Mouse (Mus musculus): ENCODE data around the gene Mturn. TPM values are rescaled to one million over a fixed set of nuclear protein-coding genes. Genes with fewer than 3 reads are reported as not detected.

The Mturn gene
- polyA plus RNA-seq, 1 experiment: 1.4 TPM

GRCm38 (mm10) chr6:54686946-54687737, 5.7 kb downstream of the Mturn start:
- Histone ChIP-seq H3K27me3 (ENCODE audit: control insufficient read depth, insufficient read depth, insufficient read length) (no peaks in the 10 kb centered on the region), H3K79me2 (ENCODE audit: control insufficient read depth, insufficient read depth) (no peaks in the 10 kb centered on the region), H3K4me3 (no peak overlapping the region), H3ac (ENCODE audit: control insufficient read depth, insufficient read length) (no peak overlapping the region), H3K36me3 (ENCODE audit: control insufficient read depth, insufficient read depth) (no peaks in the 10 kb centered on the region), H3K4me2 (ENCODE audit: low read depth) (no peak overlapping the region)
- no peak for TF ChIP-seq MYOG (IDR thresholded peaks at IDR 0.05; ENCODE audit: control insufficient read depth in 1 of 3, insufficient read depth in 1 of 3, insufficient read length in 2 of 3, low read depth in 2 of 3)
- no peak for TF ChIP-seq MYOD1 (IDR thresholded peaks at IDR 0.05; ENCODE audit: control insufficient read depth in 1 of 3, insufficient read length in 2 of 3, low read depth in 2 of 3)
- no peak for TF ChIP-seq TCF3 (IDR thresholded peaks at IDR 0.05; ENCODE audit: insufficient read length, low read depth)
- no peak for TF ChIP-seq SRF (IDR thresholded peaks at IDR 0.05; ENCODE audit: control insufficient read depth, insufficient read length, low read depth)
- TF ChIP-seq E2F4 (IDR thresholded peaks at IDR 0.05; ENCODE audit: insufficient read depth): no peak
- TF ChIP-seq POLR2AphosphoS2 (IDR thresholded peaks at IDR 0.05; ENCODE audit: insufficient read length, low read depth): no peak
- no peak for TF ChIP-seq CEBPB (IDR thresholded peaks at IDR 0.05; ENCODE audit: insufficient read depth, poor library complexity, severe bottlenecking)
- TF ChIP-seq REST (IDR thresholded peaks at IDR 0.05; ENCODE audit: insufficient read depth, insufficient read length): no peak
- no peak for TF ChIP-seq POLR2A (IDR thresholded peaks at IDR 0.05; ENCODE audit: insufficient read length, low read depth)
- TF ChIP-seq MAX (IDR thresholded peaks at IDR 0.05; ENCODE audit: low read depth): no peak
- TF ChIP-seq TCF12 (IDR thresholded peaks at IDR 0.05; ENCODE audit: insufficient read depth, poor library complexity, severe bottlenecking): no peak

GRCm38 (mm10) chr6:54688467-54689323, 7.3 kb downstream of the Mturn start:
- Histone ChIP-seq H3K36me3 (ENCODE audit: control insufficient read depth, insufficient read depth) (no peaks in the 10 kb centered on the region), H3K4me3 (no peak overlapping the region), H3K79me2 (ENCODE audit: control insufficient read depth, insufficient read depth) (no peaks in the 10 kb centered on the region), H3ac (ENCODE audit: control insufficient read depth, insufficient read length) (no peak overlapping the region), H3K27me3 (ENCODE audit: control insufficient read depth, insufficient read depth, insufficient read length) (no peaks in the 10 kb centered on the region), H3K4me2 (ENCODE audit: low read depth) (no peak overlapping the region)
- TF ChIP-seq CEBPB (IDR thresholded peaks at IDR 0.05; ENCODE audit: insufficient read depth, poor library complexity, severe bottlenecking): no peak
- TF ChIP-seq MAX (IDR thresholded peaks at IDR 0.05; ENCODE audit: low read depth): no peak
- TF ChIP-seq TCF12 (IDR thresholded peaks at IDR 0.05; ENCODE audit: insufficient read depth, poor library complexity, severe bottlenecking): no peak
- TF ChIP-seq POLR2A (IDR thresholded peaks at IDR 0.05; ENCODE audit: insufficient read length, low read depth): no peak
- TF ChIP-seq TCF3 (IDR thresholded peaks at IDR 0.05; ENCODE audit: insufficient read length, low read depth): no peak
- no peak for TF ChIP-seq POLR2AphosphoS2 (IDR thresholded peaks at IDR 0.05; ENCODE audit: insufficient read length, low read depth)
- TF ChIP-seq E2F4 (IDR thresholded peaks at IDR 0.05; ENCODE audit: insufficient read depth): no peak
- no peak for TF ChIP-seq USF1 (IDR thresholded peaks at IDR 0.05; ENCODE audit: low read depth)
- TF ChIP-seq SRF (IDR thresholded peaks at IDR 0.05; ENCODE audit: control insufficient read depth, insufficient read length, low read depth): no peak
- no peak for TF ChIP-seq MYOD1 (IDR thresholded peaks at IDR 0.05; ENCODE audit: control insufficient read depth in 1 of 3, insufficient read length in 2 of 3, low read depth in 2 of 3)

DNA sequence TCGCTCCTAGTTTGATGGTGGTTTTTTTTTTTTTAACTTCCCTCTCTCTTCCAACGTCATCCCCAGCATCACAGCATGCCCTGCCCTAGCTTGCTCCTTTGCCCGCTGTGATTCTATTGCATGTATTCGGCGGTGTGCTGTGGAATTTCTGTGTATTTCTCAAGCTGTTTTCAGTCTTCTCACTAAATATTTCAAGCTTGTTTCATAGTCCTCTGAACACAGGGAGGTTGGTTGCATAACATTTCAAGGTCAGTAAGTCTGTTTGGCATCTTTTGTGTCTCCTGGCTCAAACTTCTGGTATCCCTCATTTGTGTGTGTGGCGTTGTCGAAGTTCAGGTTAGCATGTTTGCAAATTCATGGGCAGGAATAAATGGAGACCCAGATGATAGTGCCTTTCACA, 8.3 kb downstream of the Mturn start:
- Histone ChIP-seq H3K4me2 (ENCODE audit: low read depth) (no peak overlapping the region), H3ac (ENCODE audit: control insufficient read depth, insufficient read length) (no peak overlapping the region), H3K4me3 (no peak overlapping the region), H3K79me2 (ENCODE audit: control insufficient read depth, insufficient read depth) (no peaks in the 10 kb centered on the region), H3K36me3 (ENCODE audit: control insufficient read depth, insufficient read depth) (no peaks in the 10 kb centered on the region), H3K27me3 (ENCODE audit: control insufficient read depth, insufficient read depth, insufficient read length) (no peaks in the 10 kb centered on the region)
- TF ChIP-seq POLR2A (IDR thresholded peaks at IDR 0.05; ENCODE audit: insufficient read length, low read depth): no peak
- TF ChIP-seq E2F4 (IDR thresholded peaks at IDR 0.05; ENCODE audit: insufficient read depth): no peak
- no peak for TF ChIP-seq TCF12 (IDR thresholded peaks at IDR 0.05; ENCODE audit: insufficient read depth, poor library complexity, severe bottlenecking)
- TF ChIP-seq POLR2AphosphoS2 (IDR thresholded peaks at IDR 0.05; ENCODE audit: insufficient read length, low read depth): no peak
- no peak for TF ChIP-seq MAX (IDR thresholded peaks at IDR 0.05; ENCODE audit: low read depth)
- TF ChIP-seq MYOD1 (IDR thresholded peaks at IDR 0.05; ENCODE audit: control insufficient read depth in 1 of 3, insufficient read length in 2 of 3, low read depth in 2 of 3): no peak
- TF ChIP-seq SRF (IDR thresholded peaks at IDR 0.05; ENCODE audit: control insufficient read depth, insufficient read length, low read depth): no peak
- no peak for TF ChIP-seq CEBPB (IDR thresholded peaks at IDR 0.05; ENCODE audit: insufficient read depth, poor library complexity, severe bottlenecking)
- TF ChIP-seq MYOG (IDR thresholded peaks at IDR 0.05; ENCODE audit: control insufficient read depth in 1 of 3, insufficient read depth in 1 of 3, insufficient read length in 2 of 3, low read depth in 2 of 3): no peak
- no peak for TF ChIP-seq USF1 (IDR thresholded peaks at IDR 0.05; ENCODE audit: low read depth)
- no peak for TF ChIP-seq TCF3 (IDR thresholded peaks at IDR 0.05; ENCODE audit: insufficient read length, low read depth)

DNA sequence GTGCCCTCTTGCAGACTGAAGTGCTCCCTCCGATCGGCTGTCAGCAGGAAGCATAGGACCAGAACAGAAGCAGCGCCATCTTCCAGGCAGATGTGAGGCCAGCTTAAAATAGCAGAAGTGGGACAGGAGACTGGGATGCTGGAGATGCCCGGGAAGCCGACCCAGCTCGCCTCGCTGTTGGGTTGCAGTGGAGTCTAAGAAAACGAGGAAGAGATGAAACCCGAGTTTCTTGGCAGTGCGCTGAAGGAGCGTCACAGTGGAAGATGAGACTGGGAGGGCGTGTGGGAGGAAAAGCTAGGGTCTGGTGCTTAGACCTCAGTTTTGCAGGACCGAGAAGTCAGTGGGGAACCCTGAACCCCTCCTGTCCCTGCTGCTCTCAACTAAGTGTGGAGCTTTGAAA, 9.4 kb downstream of the Mturn start:
- no peak overlapping the region for H3K4me2 ChIP-seq (ENCODE audit: low read depth)
- no peak overlapping the region for H3K4me3 ChIP-seq
- no peaks in the 10 kb centered on the region for H3K36me3 ChIP-seq (ENCODE audit: control insufficient read depth, insufficient read depth)
- TF ChIP-seq CEBPB (IDR thresholded peaks at IDR 0.05; ENCODE audit: insufficient read depth, poor library complexity, severe bottlenecking): no peak
- TF ChIP-seq REST (IDR thresholded peaks at IDR 0.05; ENCODE audit: insufficient read depth, insufficient read length): no peak
- TF ChIP-seq MYOG (IDR thresholded peaks at IDR 0.05; ENCODE audit: control insufficient read depth in 1 of 3, insufficient read depth in 1 of 3, insufficient read length in 2 of 3, low read depth in 2 of 3): no peak
- no peak for TF ChIP-seq POLR2A (IDR thresholded peaks at IDR 0.05; ENCODE audit: insufficient read length, low read depth)
- TF ChIP-seq MYOD1 (IDR thresholded peaks at IDR 0.05; ENCODE audit: control insufficient read depth in 1 of 3, insufficient read length in 2 of 3, low read depth in 2 of 3): no peak
- no peak for TF ChIP-seq TCF12 (IDR thresholded peaks at IDR 0.05; ENCODE audit: insufficient read depth, poor library complexity, severe bottlenecking)
- TF ChIP-seq USF1 (IDR thresholded peaks at IDR 0.05; ENCODE audit: low read depth): no peak
- TF ChIP-seq TCF3 (IDR thresholded peaks at IDR 0.05; ENCODE audit: insufficient read length, low read depth): no peak
- TF ChIP-seq E2F4 (IDR thresholded peaks at IDR 0.05; ENCODE audit: insufficient read depth): no peak
- TF ChIP-seq POLR2AphosphoS2 (IDR thresholded peaks at IDR 0.05; ENCODE audit: insufficient read length, low read depth): no peak
- no peak for TF ChIP-seq SRF (IDR thresholded peaks at IDR 0.05; ENCODE audit: control insufficient read depth, insufficient read length, low read depth)
- no peak for TF ChIP-seq MAX (IDR thresholded peaks at IDR 0.05; ENCODE audit: low read depth)
- no peaks in the 10 kb centered on the region for H3K27me3 ChIP-seq (ENCODE audit: control insufficient read depth, insufficient read depth, insufficient read length)
- no peak overlapping the region for H3ac ChIP-seq (ENCODE audit: control insufficient read depth, insufficient read length)
- no peaks in the 10 kb centered on the region for H3K79me2 ChIP-seq (ENCODE audit: control insufficient read depth, insufficient read depth)
